ENCODE assay signal across 30 mouse cellular contexts in the genomic region with DNA sequence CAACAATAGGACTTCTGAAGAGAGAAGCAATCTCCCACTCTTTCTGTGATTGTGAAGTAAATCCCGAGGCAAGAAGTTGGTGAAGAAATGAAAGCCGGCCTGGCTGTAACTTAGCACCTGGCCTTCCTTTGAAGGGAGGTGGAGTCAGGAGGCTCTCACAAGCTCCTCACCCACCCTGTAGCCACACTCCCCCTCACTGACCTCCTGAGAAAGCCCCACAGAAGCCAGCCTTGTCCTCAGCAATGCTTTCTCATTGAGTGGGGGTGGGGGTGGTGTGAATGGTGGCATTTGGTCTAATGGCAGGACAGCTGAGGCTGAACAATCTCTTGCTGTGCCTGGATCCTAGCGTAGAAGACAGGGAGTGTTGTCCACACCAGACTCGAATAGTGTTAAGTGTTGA.
DNase-seq lines count a peak whose midpoint lies in the region; ATAC-seq and TF ChIP-seq lines count a peak whose summit lies in the region.
"Had no signal": no experiment of that assay in that cellular context is flagged by ENCODE, and none has a peak within 500 bp of the region (broad histone marks: within the 10 kb centered on the region; RNA-seq: fewer than 3 reads in every experiment).

No protein-coding gene starts in this region.

- 79% methylated on average over 4 of the region's 4 CpGs for WGBS in forebrain, embryonic 11.5 days
- WGBS in forebrain, postnatal 0 days = 75% methylated on average over 4 of the region's 4 CpGs
- 68% methylated on average over 4 of the region's 4 CpGs for WGBS in hindbrain, embryonic 12.5 days
- WGBS in hindbrain, embryonic 11.5 days = 64% methylated on average over 4 of the region's 4 CpGs
- WGBS in midbrain, embryonic 12.5 days = 82% methylated on average over 4 of the region's 4 CpGs
- WGBS in midbrain, embryonic 15.5 days = 79% methylated on average over 4 of the region's 4 CpGs
- 74% methylated on average over 4 of the region's 4 CpGs for WGBS in intestine, embryonic 15.5 days

- no peak overlapping the region for H3K9ac ChIP-seq in forebrain, embryonic 11.5 days (ENCODE audit: low read length)
- no peak overlapping the region for H3K9ac ChIP-seq in forebrain, postnatal 0 days
- H3K9ac ChIP-seq in hindbrain, embryonic 12.5 days = no peak overlapping the region
- H3K9ac ChIP-seq in hindbrain, embryonic 11.5 days (ENCODE audit: low read depth, low read length) = no peak overlapping the region
- H3K9ac ChIP-seq in midbrain, embryonic 12.5 days (replicated peaks) = no peak overlapping the region
- no peak overlapping the region for H3K9ac ChIP-seq in midbrain, embryonic 15.5 days
- H3K9ac ChIP-seq in intestine, embryonic 15.5 days = no peak overlapping the region
- H3K9ac ChIP-seq: heart, embryonic 13.5 days; kidney, embryonic 15.5 days; liver, embryonic 14.5 days; stomach, embryonic 15.5 days had no signal

- H3K4me2 ChIP-seq in forebrain, embryonic 11.5 days (ENCODE audit: low read depth, low read length, severe bottlenecking) = no peak overlapping the region
- H3K4me2 ChIP-seq in forebrain, postnatal 0 days (ENCODE audit: low read depth) = no peak overlapping the region
- H3K4me2 ChIP-seq in hindbrain, embryonic 12.5 days (replicated peaks) = no peak overlapping the region
- H3K4me2 ChIP-seq in hindbrain, embryonic 11.5 days (replicated peaks; ENCODE audit: low read depth, low read length) = no peak overlapping the region
- H3K4me2 ChIP-seq in midbrain, embryonic 12.5 days (replicated peaks) = no peak overlapping the region
- no peak overlapping the region for H3K4me2 ChIP-seq in midbrain, embryonic 15.5 days
- no peak overlapping the region for H3K4me2 ChIP-seq in intestine, embryonic 15.5 days (replicated peaks)
- H3K4me2 ChIP-seq: heart, embryonic 13.5 days; stomach, embryonic 15.5 days had no signal

- no peaks in the 10 kb centered on the region for H3K27me3 ChIP-seq in forebrain, embryonic 11.5 days (ENCODE audit: control insufficient read depth, insufficient read depth, low read length)
- H3K27me3 ChIP-seq in forebrain, postnatal 0 days (ENCODE audit: insufficient read depth, low read length) = no peaks in the 10 kb centered on the region
- no peaks in the 10 kb centered on the region for H3K27me3 ChIP-seq in hindbrain, embryonic 12.5 days
- H3K27me3 ChIP-seq in hindbrain, embryonic 11.5 days (ENCODE audit: control insufficient read depth, insufficient read depth, low read length) = no peaks in the 10 kb centered on the region
- no peaks in the 10 kb centered on the region for H3K27me3 ChIP-seq in midbrain, embryonic 12.5 days
- no peaks in the 10 kb centered on the region for H3K27me3 ChIP-seq in midbrain, embryonic 15.5 days (replicated peaks)
- no peaks in the 10 kb centered on the region for H3K27me3 ChIP-seq in intestine, embryonic 15.5 days (replicated peaks)
- H3K27me3 ChIP-seq: heart, embryonic 13.5 days; kidney, embryonic 15.5 days; Patski; stomach, embryonic 15.5 days had no signal

- DNase-seq in forebrain, embryonic 11.5 days (ENCODE audit: low spot score) = peak; percentile 46
- no peak for DNase-seq in forebrain, postnatal 0 days
- DNase-seq in hindbrain, embryonic 11.5 days (ENCODE audit: low spot score) = no peak
- DNase-seq: adrenal gland, postnatal 10 days; cerebellum, adult 8-10 months; cerebellum, postnatal 25 days; gastrocnemius, adult 2 months; gastrocnemius, postnatal 36 days; heart, adult 2 months; heart, postnatal 10 days; kidney, adult 18-20 months; kidney, postnatal 25 days; liver; lung, adult 2 months; lung, postnatal 10 days; right cerebral cortex, postnatal 14 days; thymus, adult 18-20 months; thymus, postnatal 25 days had no signal

- H3K4me3 ChIP-seq in forebrain, embryonic 11.5 days (ENCODE audit: low read depth, low read length) = no peak overlapping the region
- no peak overlapping the region for H3K4me3 ChIP-seq in forebrain, postnatal 0 days (ENCODE audit: low read depth, low read length)
- H3K4me3 ChIP-seq in hindbrain, embryonic 12.5 days = no peak overlapping the region
- H3K4me3 ChIP-seq in hindbrain, embryonic 11.5 days (ENCODE audit: low read depth, low read length) = no peak overlapping the region
- H3K4me3 ChIP-seq in midbrain, embryonic 12.5 days = no peak overlapping the region
- no peak overlapping the region for H3K4me3 ChIP-seq in midbrain, embryonic 15.5 days
- no peak overlapping the region for H3K4me3 ChIP-seq in intestine, embryonic 15.5 days (replicated peaks)
- H3K4me3 ChIP-seq: gastrocnemius, adult 2 months; heart, adult 2 months; heart, embryonic 13.5 days; kidney, embryonic 15.5 days; stomach, embryonic 15.5 days had no signal

- no peaks in the 10 kb centered on the region for H3K36me3 ChIP-seq in forebrain, embryonic 11.5 days (ENCODE audit: control insufficient read depth, insufficient read depth, low read length)
- no peaks in the 10 kb centered on the region for H3K36me3 ChIP-seq in forebrain, postnatal 0 days (ENCODE audit: insufficient read depth)
- no peaks in the 10 kb centered on the region for H3K36me3 ChIP-seq in hindbrain, embryonic 12.5 days
- no peaks in the 10 kb centered on the region for H3K36me3 ChIP-seq in hindbrain, embryonic 11.5 days (ENCODE audit: control insufficient read depth, insufficient read depth, low read length)
- no peaks in the 10 kb centered on the region for H3K36me3 ChIP-seq in midbrain, embryonic 12.5 days
- H3K36me3 ChIP-seq in midbrain, embryonic 15.5 days (replicated peaks) = no peaks in the 10 kb centered on the region
- no peaks in the 10 kb centered on the region for H3K36me3 ChIP-seq in intestine, embryonic 15.5 days
- H3K36me3 ChIP-seq: G1E; heart, embryonic 13.5 days; kidney, embryonic 15.5 days; stomach, embryonic 15.5 days had no signal

- ATAC-seq in forebrain, embryonic 11.5 days (replicated peaks; ENCODE audit: low FRiP score) = no peak
- no peak for ATAC-seq in forebrain, postnatal 0 days
- ATAC-seq in hindbrain, embryonic 12.5 days (ENCODE audit: low FRiP score) = no peak
- no peak for ATAC-seq in hindbrain, embryonic 11.5 days (ENCODE audit: low FRiP score)
- ATAC-seq in midbrain, embryonic 12.5 days (ENCODE audit: low FRiP score, low read depth) = no peak
- ATAC-seq in midbrain, embryonic 15.5 days (replicated peaks) = no peak
- ATAC-seq in intestine, embryonic 15.5 days = no peak
- ATAC-seq: inflammation-experienced regulatory T-cells, adult 6 months; Patski had no signal

- no peaks in the 10 kb centered on the region; the same call in 1 of the 2 replicates for H3K4me1 ChIP-seq in forebrain, embryonic 11.5 days (replicated peaks; ENCODE audit: control insufficient read depth, insufficient read depth, low read length)
- H3K4me1 ChIP-seq in forebrain, postnatal 0 days (ENCODE audit: insufficient read depth) = no peaks in the 10 kb centered on the region
- H3K4me1 ChIP-seq in hindbrain, embryonic 12.5 days = peaks cover 18% of the 10 kb centered on the region
- no peaks in the 10 kb centered on the region for H3K4me1 ChIP-seq in hindbrain, embryonic 11.5 days (replicated peaks; ENCODE audit: control insufficient read depth, insufficient read depth, low read length)
- peaks cover 18% of the 10 kb centered on the region for H3K4me1 ChIP-seq in midbrain, embryonic 12.5 days
- H3K4me1 ChIP-seq in midbrain, embryonic 15.5 days = peaks cover 7% of the 10 kb centered on the region; the same call in 1 of the 2 replicates
- no peaks in the 10 kb centered on the region for H3K4me1 ChIP-seq in intestine, embryonic 15.5 days (replicated peaks)
- H3K4me1 ChIP-seq: stomach, embryonic 15.5 days had no signal

- no peak for TF ChIP-seq CTCF in forebrain, postnatal 0 days (IDR thresholded peaks at IDR 0.05; ENCODE audit: low read depth)

- no peaks in the 10 kb centered on the region for H3K9me3 ChIP-seq in forebrain, embryonic 11.5 days (ENCODE audit: control insufficient read depth, low read length)
- H3K9me3 ChIP-seq in forebrain, postnatal 0 days (ENCODE audit: low read length) = no peaks in the 10 kb centered on the region
- H3K9me3 ChIP-seq in hindbrain, embryonic 12.5 days (replicated peaks) = no peaks in the 10 kb centered on the region
- no peaks in the 10 kb centered on the region for H3K9me3 ChIP-seq in hindbrain, embryonic 11.5 days (ENCODE audit: control insufficient read depth, low read length)
- H3K9me3 ChIP-seq in midbrain, embryonic 12.5 days = no peaks in the 10 kb centered on the region; the same call in 1 of the 2 replicates
- no peaks in the 10 kb centered on the region for H3K9me3 ChIP-seq in midbrain, embryonic 15.5 days
- H3K9me3 ChIP-seq in intestine, embryonic 15.5 days = no peaks in the 10 kb centered on the region
- H3K9me3 ChIP-seq: G1E; heart, embryonic 13.5 days; kidney, embryonic 15.5 days; stomach, embryonic 15.5 days had no signal

- no peak overlapping the region for H3K27ac ChIP-seq in forebrain, embryonic 11.5 days (ENCODE audit: low read depth, low read length)
- no peak overlapping the region for H3K27ac ChIP-seq in forebrain, postnatal 0 days (ENCODE audit: low read depth, low read length)
- 0 out of 2 replicates have a peak overlapping the region, but pooled peaks have one; percentile 7 for H3K27ac ChIP-seq in hindbrain, embryonic 12.5 days
- no peak overlapping the region for H3K27ac ChIP-seq in hindbrain, embryonic 11.5 days (ENCODE audit: low read depth, low read length)
- H3K27ac ChIP-seq in midbrain, embryonic 12.5 days (replicated peaks) = 0 out of 2 replicates have a peak overlapping the region, but pooled peaks have one; percentile 56
- H3K27ac ChIP-seq in midbrain, embryonic 15.5 days = no peak overlapping the region
- H3K27ac ChIP-seq in intestine, embryonic 15.5 days = no peak overlapping the region
- H3K27ac ChIP-seq: gastrocnemius, adult 2 months; heart, adult 2 months; heart, embryonic 13.5 days; liver, embryonic 14.5 days; macrophage; stomach, embryonic 15.5 days had no signal

Comparison
In these comparisons a context has a peak if more than half of its experiments do, and no peak if none do; other contexts are left out.
1. H3K27ac ChIP-seq: peak in hindbrain, embryonic 12.5 days (single experiment) and midbrain, embryonic 12.5 days (single experiment); none in forebrain, embryonic 11.5 days (single experiment), forebrain, postnatal 0 days (single experiment), hindbrain, embryonic 11.5 days (single experiment), midbrain, embryonic 15.5 days (single experiment) and intestine, embryonic 15.5 days (single experiment).